Mouse (Mus musculus) ES-Bruce4 (cell line): ENCODE data around the gene Tmem141. TPM values are rescaled to one million over a fixed set of nuclear protein-coding genes. Genes with fewer than 3 reads are reported as not detected.

ENCODE experiments used
- H3K27ac ChIP-seq: 2 replicates; pipeline ENCODE4 v1.5.1; 2012; ENCODE audit warnings: low read length, inconsistent platforms; ENCODE audit not compliant: insufficient read depth
- H3K27me3 ChIP-seq: 2 replicates; pipeline ENCODE4 v1.6.1; 2012; ENCODE audit warnings: mild to moderate bottlenecking, low read length, inconsistent platforms; ENCODE audit not compliant: control insufficient read depth, poor library complexity, insufficient read depth, severe bottlenecking
- H3K36me3 ChIP-seq: 2 replicates; pipeline ENCODE4 v1.6.1; 2012; ENCODE audit warnings: inconsistent platforms, mild to moderate bottlenecking, low read length, moderate library complexity; ENCODE audit not compliant: control insufficient read depth, poor library complexity, insufficient read depth, severe bottlenecking
- H3K4me1 ChIP-seq: one replicate; pipeline ENCODE4 v1.8.1; 2011; ENCODE audit warnings: low read length; ENCODE audit not compliant: control insufficient read depth, insufficient read depth
- H3K4me3 ChIP-seq: 2 replicates; pipeline ENCODE4 v1.5.1; 2011; ENCODE audit warnings: low read depth, mild to moderate bottlenecking, low read length
- H3K9ac ChIP-seq: 2 replicates; pipeline ENCODE4 v1.6.1; 2012; ENCODE audit warnings: low read depth, mild to moderate bottlenecking, inconsistent platforms; ENCODE audit not compliant: poor library complexity, severe bottlenecking
- H3K9me3 ChIP-seq: replicated peaks from 2 replicates; pipeline ENCODE4 v1.6.1; 2012; ENCODE audit warnings: mild to moderate bottlenecking, low read length, inconsistent platforms; ENCODE audit not compliant: control insufficient read depth, poor library complexity, insufficient read depth, severe bottlenecking
- CTCF ChIP-seq: IDR thresholded peaks from one replicate; pipeline ENCODE4 v1.8.1; 2011; ENCODE audit warnings: low read depth, low read length
- EP300 ChIP-seq: IDR thresholded peaks from 2 replicates; pipeline ENCODE4 v1.6.1; 2011; ENCODE audit warnings: low read depth, low read length; ENCODE audit not compliant: insufficient read depth
- POLR2A ChIP-seq: IDR thresholded peaks from one replicate; pipeline ENCODE4 v1.8.1; 2011; ENCODE audit warnings: low read length; ENCODE audit not compliant: insufficient read depth
- polyA plus RNA-seq: library from polyadenylated mRNA; stranded (reverse); fragments of >200 nt; gene quantifications from 2 replicates; pipeline ENCODE4 v1.2.4, GENCODE M21; 2011; ENCODE audit warnings: low read depth; ENCODE audit not compliant: missing spikeins, insufficient read depth, insufficient read length

Gene Tmem141
- polyA plus RNA-seq: 12.3 and 13.4 TPM in 2 replicates

DNA sequence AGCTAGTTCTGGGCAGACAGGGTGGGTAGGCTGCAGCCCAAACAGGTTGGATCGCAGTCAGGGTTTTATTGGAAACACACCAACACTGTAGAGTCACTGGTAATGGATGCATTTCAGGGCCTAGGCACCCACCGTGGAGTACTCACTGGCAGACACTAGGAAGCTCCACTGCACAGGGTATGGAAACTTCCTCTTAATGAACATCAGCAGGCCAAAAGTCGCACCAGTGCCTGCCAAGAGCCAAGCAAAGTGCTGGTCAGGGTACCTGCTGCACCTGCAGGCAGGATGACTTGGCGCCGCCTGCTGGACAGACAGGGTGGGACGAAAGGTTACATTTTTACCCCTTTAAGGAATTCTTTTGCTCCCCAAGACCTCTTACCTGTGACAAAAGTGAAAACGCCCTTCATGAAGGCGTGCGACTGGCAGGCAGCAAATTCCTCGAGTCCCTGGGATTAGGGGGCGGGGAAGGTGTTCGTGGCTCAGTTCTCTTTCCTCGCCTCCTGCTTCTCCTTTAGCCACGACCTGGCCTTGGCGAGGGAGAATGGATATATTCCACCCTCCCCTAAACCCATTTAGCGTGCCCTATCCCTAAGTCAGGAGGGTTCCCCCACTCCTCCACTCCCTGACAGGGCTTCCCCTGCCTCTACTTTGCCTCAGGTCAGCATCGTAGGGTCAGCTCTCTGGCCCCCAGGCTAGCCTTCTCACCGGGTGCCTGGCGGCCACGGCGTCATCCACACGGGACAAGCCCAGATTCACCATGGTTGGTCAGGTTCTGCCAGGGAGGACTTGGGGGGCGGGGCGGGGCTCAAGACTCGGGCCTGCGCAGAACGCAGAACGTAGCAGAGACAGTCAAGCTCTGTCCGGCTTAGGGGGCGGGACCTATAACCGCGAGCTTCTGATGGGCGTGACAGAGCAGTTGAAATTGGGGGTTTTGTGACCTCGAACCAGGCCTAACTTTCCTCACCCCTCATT, at the start of gene Tmem141:
TSS of gene Tmem141 (minus strand) at position 777 of the 972 bp plus-strand sequence.
- H3K36me3 ChIP-seq: no peaks in the 10 kb centered on the region
- H3K4me1 ChIP-seq: no peaks in the 10 kb centered on the region
- H3K9me3 ChIP-seq: no peaks in the 10 kb centered on the region
- H3K9ac ChIP-seq: peak within 1 kb of the TSS; percentile 42
- H3K27me3 ChIP-seq: 0 out of 2 replicates have a peak, but pooled peaks cover 1% of the 10 kb centered on the region
- TF ChIP-seq EP300: no peak
- TF ChIP-seq CTCF: peak; percentile 88
- no peak within 1 kb of the TSS for H3K27ac ChIP-seq
- H3K4me3 ChIP-seq: peak within 1 kb of the TSS; percentile 86

DNA sequence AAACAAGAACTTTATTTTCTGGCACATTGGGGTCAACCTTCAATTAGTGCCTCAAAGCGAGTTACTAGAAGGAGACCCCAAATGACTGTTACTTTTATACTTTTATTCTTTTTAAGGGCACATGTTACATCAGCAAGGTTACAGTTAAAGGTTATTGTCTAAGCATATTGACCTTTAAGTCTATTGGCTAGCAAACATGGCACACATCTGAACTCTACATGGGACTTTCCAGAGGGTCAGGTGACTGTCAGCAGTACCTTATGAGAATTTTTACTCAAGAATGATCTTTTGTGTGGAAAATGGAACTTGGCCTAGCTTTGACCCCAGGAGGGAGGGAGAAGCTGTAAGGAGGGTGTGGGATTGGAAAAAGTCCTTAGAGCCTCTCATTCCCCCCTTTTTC, 44.7 kb upstream of the Tmem141 start:
- Histone ChIP-seq H3K9ac (no peak overlapping the region), H3K27me3 (no peaks in the 10 kb centered on the region), H3K4me3 (no peak overlapping the region), H3K9me3 (no peaks in the 10 kb centered on the region), H3K27ac (no peak overlapping the region), H3K36me3 (no peaks in the 10 kb centered on the region), H3K4me1 (no peaks in the 10 kb centered on the region)
- TF ChIP-seq CTCF (no peak), POLR2A (no peak), EP300 (no peak)

DNA sequence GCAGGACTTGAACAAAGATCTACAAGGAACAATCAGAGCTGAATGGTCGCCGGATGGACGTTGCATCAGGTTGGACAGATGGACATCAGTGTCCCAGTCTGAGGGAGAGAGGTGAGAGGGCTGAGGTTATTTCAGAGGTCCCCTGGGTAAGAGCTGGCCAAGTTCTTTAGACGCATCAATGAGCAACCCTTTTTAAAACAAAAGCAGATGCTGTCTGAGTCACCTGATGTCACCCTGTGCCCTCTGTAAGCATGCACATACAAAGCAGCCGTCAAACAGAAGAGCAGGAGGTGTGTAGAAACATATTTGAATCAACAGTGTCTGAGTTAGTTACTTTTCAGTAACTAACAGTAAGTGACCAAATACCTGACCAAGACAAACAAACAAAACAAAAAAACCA, 42.3 kb upstream of the Tmem141 start:
- Histone ChIP-seq H3K9ac (no peak overlapping the region), H3K4me3 (no peak overlapping the region), H3K9me3 (no peaks in the 10 kb centered on the region), H3K27me3 (no peaks in the 10 kb centered on the region), H3K4me1 (no peaks in the 10 kb centered on the region), H3K27ac (no peak overlapping the region), H3K36me3 (no peaks in the 10 kb centered on the region)
- no peak for TF ChIP-seq CTCF
- TF ChIP-seq EP300: no peak
- TF ChIP-seq POLR2A: no peak

DNA sequence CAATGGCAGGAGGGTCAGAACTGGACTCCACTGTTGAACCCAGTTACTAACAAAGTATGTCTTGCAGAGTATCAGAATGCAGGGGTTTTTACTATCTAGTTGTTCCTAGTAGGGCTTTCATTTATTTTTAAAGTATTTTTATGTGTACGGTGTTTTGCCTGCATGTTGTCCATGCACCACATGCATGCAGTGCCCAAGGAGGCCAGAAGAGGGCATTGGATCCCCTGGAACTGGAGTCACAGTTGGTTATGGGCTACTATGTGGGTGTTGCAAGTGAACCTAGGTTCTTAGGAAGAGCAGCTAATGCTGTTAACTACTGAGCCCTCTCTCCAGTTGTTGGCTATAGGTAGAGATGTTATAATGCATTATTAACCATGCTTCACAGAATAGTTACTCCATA, 41.7 kb upstream of the Tmem141 start:
- H3K4me1 ChIP-seq: no peaks in the 10 kb centered on the region
- no peak overlapping the region for H3K9ac ChIP-seq
- H3K27ac ChIP-seq: no peak overlapping the region
- H3K36me3 ChIP-seq: no peaks in the 10 kb centered on the region
- H3K4me3 ChIP-seq: no peak overlapping the region
- no peaks in the 10 kb centered on the region for H3K9me3 ChIP-seq
- TF ChIP-seq POLR2A (no peak), EP300 (no peak), CTCF (peak; percentile 73)
- no peaks in the 10 kb centered on the region for H3K27me3 ChIP-seq

DNA sequence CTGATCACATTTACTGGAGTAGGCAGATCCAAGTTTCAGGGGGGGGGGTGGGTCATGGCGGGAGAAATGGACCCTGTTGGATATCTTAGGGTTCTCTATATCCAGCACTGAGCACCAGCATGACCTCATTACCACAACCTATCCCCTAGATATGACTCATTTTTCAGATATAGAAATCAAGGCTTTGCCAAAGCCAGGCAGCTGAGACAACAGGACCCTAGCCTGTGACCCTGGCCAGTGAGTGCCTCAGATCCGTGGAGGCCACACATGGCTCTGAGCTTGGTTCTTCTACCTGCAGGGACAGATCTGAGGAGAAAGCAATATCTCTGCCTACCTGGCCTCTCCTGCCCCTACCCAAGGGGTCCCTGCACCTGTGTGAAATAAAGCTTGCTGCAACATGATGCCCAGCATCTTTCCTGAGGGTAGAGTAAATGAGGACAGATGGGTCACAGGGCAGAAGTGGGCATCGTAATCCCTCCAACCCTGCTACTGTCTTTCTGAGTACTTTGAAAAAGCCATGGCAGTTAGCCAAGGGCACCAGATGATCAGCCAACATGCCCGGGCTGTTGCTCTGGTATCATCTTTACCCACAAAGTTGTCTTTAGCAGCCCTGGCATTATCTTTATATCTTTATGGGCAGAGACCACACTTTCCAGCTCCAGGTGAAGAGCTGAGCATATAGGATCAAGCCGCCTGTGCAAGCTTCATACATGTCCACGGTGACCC, 39.6 kb upstream of the Tmem141 start:
- no peak overlapping the region for H3K4me3 ChIP-seq
- no peaks in the 10 kb centered on the region for H3K36me3 ChIP-seq
- no peaks in the 10 kb centered on the region for H3K4me1 ChIP-seq
- H3K9me3 ChIP-seq: no peaks in the 10 kb centered on the region
- H3K27me3 ChIP-seq: no peaks in the 10 kb centered on the region
- no peak overlapping the region for H3K9ac ChIP-seq
- TF ChIP-seq CTCF: no peak
- TF ChIP-seq POLR2A: no peak
- TF ChIP-seq EP300: no peak
- H3K27ac ChIP-seq: no peak overlapping the region

DNA sequence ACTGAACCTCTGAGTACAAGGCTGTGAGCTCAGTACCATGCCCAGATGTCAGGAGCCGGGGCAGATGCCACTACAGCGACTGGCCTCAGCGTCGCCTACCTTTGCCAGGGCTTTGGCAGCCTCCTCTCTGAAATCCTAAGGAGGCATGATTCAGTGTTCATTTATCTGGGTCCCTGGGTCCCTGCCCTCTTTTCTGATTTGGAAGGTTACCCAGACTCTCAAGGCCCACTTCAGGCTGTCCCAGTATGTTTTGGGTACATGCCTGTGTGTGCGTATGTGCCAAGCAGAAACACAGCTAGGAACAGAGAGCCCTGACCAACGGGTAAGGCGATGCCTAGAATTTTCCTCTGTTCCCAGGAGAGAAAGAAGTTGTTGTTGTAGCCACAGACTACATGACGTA, 38.5 kb upstream of the Tmem141 start:
- H3K9me3 ChIP-seq: no peaks in the 10 kb centered on the region
- no peak overlapping the region for H3K4me3 ChIP-seq
- no peak overlapping the region for H3K9ac ChIP-seq
- H3K4me1 ChIP-seq: no peaks in the 10 kb centered on the region
- no peaks in the 10 kb centered on the region for H3K36me3 ChIP-seq
- no peak overlapping the region for H3K27ac ChIP-seq
- TF ChIP-seq POLR2A (no peak), CTCF (no peak), EP300 (no peak)
- no peaks in the 10 kb centered on the region for H3K27me3 ChIP-seq
